Mouse (Mus musculus) liver, postnatal 0 days (tissue): ENCODE data around the gene Wdr93.

Source experiments
- CTCF ChIP-seq: sonication (generic); IDR thresholded peaks from 2 replicates; pipeline ENCODE4 v1.5.1; 2016; ENCODE audit warnings: antibody characterized with exemption, low read depth
- EP300 ChIP-seq: IDR thresholded peaks from 2 replicates; pipeline ENCODE4 v1.6.1; 2016; ENCODE audit warnings: antibody characterized with exemption, low read depth, mild to moderate bottlenecking

DNA sequence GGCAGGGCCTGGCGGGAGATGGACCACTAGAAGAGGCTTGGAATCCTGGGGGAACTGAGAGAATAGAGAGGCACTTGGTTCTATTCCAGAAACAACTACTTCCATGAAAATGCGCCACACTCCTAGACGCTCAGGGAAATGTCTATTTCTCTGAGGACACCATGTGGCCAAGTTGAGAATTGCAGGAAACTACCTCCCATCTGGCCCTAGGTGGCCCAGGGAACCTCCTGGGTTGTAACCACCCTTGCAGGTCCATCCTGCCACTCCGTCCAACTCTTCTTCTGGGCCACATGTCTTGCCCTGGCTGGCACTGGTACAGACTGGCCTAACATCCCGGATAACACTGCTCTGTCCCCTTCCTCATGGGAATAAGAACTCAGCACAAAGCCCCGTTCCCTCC, 43.3 kb downstream of the Wdr93 start:
- no peak for TF ChIP-seq EP300
- peak; percentile 79 for TF ChIP-seq CTCF
